Mouse (Mus musculus) myocyte (in vitro differentiated cells): ENCODE data around the gene Jmjd1c. TPM values are rescaled to one million over a fixed set of nuclear protein-coding genes. Genes with fewer than 3 reads are reported as not detected.
"Not testable (repeated sequence)": the region's sequence is repeated elsewhere in the genome, so short reads cannot be mapped to it uniquely, and the experiment has no call there.

Source experiments
- H3K27me3 ChIP-seq: one replicate; pipeline ENCODE4 v1.6.1; 2011; ENCODE audit not compliant: control insufficient read depth, insufficient read depth, insufficient read length
- H3K36me3 ChIP-seq: one replicate; pipeline ENCODE4 v1.6.1; 2011; ENCODE audit not compliant: control insufficient read depth, insufficient read depth
- H3K4me2 ChIP-seq: one replicate; pipeline ENCODE4 v1.6.1; 2011; ENCODE audit warnings: low read depth, control low read depth
- H3K4me3 ChIP-seq: one replicate; pipeline ENCODE4 v1.5.1; 2011; ENCODE audit warnings: mild to moderate bottlenecking, control low read depth, moderate library complexity
- H3K79me2 ChIP-seq: one replicate; pipeline ENCODE4 v1.6.1; 2011; ENCODE audit not compliant: control insufficient read depth, insufficient read depth
- H3ac ChIP-seq: one replicate; pipeline ENCODE4 v1.6.1; 2011; ENCODE audit not compliant: control insufficient read depth, insufficient read length
- CEBPB ChIP-seq: IDR thresholded peaks from 2 replicates; pipeline ENCODE4 v1.6.1; 2011; ENCODE audit warnings: mild to moderate bottlenecking, moderate library complexity; ENCODE audit not compliant: poor library complexity, insufficient read depth, severe bottlenecking
- E2F4 ChIP-seq: IDR thresholded peaks from one replicate; pipeline ENCODE4 v1.6.1; 2011; ENCODE audit warnings: mild to moderate bottlenecking, control low read depth, moderate library complexity; ENCODE audit not compliant: insufficient read depth
- MAX ChIP-seq: IDR thresholded peaks from one replicate; pipeline ENCODE4 v1.6.1; 2011; ENCODE audit warnings: low read depth, mild to moderate bottlenecking, control low read depth
- MYOD1 ChIP-seq, 3 experiments: IDR thresholded peaks; one replicate each; pipeline ENCODE4 v1.6.1; 2011; ENCODE audit warnings: control low read depth in 2 of 3, low read depth in 2 of 3, mild to moderate bottlenecking in 2 of 3, moderate library complexity in 1 of 3; ENCODE audit not compliant: insufficient read length in 2 of 3, control insufficient read depth in 1 of 3
- MYOG ChIP-seq, 3 experiments: IDR thresholded peaks; one replicate each; pipeline ENCODE4 v1.6.1; 2011; ENCODE audit warnings: control low read depth in 2 of 3, low read depth in 2 of 3, mild to moderate bottlenecking in 2 of 3; ENCODE audit not compliant: insufficient read length in 2 of 3, control insufficient read depth in 1 of 3, insufficient read depth in 1 of 3
- POLR2A ChIP-seq: IDR thresholded peaks from one replicate; pipeline ENCODE4 v1.6.1; 2011; ENCODE audit warnings: low read depth, mild to moderate bottlenecking, control low read depth, moderate library complexity; ENCODE audit not compliant: insufficient read length
- POLR2AphosphoS2 ChIP-seq: IDR thresholded peaks from one replicate; pipeline ENCODE4 v1.6.1; 2011; ENCODE audit warnings: low read depth, control low read depth; ENCODE audit not compliant: insufficient read length
- REST ChIP-seq: IDR thresholded peaks from one replicate; pipeline ENCODE4 v1.6.1; 2011; ENCODE audit warnings: mild to moderate bottlenecking, control low read depth, moderate library complexity; ENCODE audit not compliant: insufficient read depth, insufficient read length
- SRF ChIP-seq: IDR thresholded peaks from one replicate; pipeline ENCODE4 v1.6.1; 2011; ENCODE audit warnings: low read depth; ENCODE audit not compliant: control insufficient read depth, insufficient read length
- TCF12 ChIP-seq: IDR thresholded peaks from one replicate; pipeline ENCODE4 v1.6.1; 2011; ENCODE audit warnings: mild to moderate bottlenecking, control low read depth; ENCODE audit not compliant: poor library complexity, insufficient read depth, severe bottlenecking
- TCF3 ChIP-seq: IDR thresholded peaks from one replicate; pipeline ENCODE4 v1.6.1; 2011; ENCODE audit warnings: low read depth, control low read depth; ENCODE audit not compliant: insufficient read length
- USF1 ChIP-seq: IDR thresholded peaks from one replicate; pipeline ENCODE4 v1.6.1; 2011; ENCODE audit warnings: low read depth, mild to moderate bottlenecking, control low read depth, moderate library complexity
- polyA plus RNA-seq: library from polyadenylated mRNA; unstranded; fragments of >200 nt; fragmentation: generic; extraction: Trizol; gene quantifications from one replicate; pipeline ENCODE4 v1.2.1, GENCODE M21; 2012; ENCODE audit warnings: missing spikeins

Gene Jmjd1c
- polyA plus RNA-seq, 1 experiment: 5.6 TPM

GRCm38 (mm10) chr10:67109635-67110034 is 13.7 kb downstream of the Jmjd1c start:
- no peaks in the 10 kb centered on the region for H3K27me3 ChIP-seq
- H3K4me3 ChIP-seq: no peak overlapping the region
- H3K79me2 ChIP-seq: peaks cover 95% of the 10 kb centered on the region
- no peak overlapping the region for H3K4me2 ChIP-seq
- H3K36me3 ChIP-seq: peaks cover 5% of the 10 kb centered on the region
- no peak overlapping the region for H3ac ChIP-seq
- TF ChIP-seq TCF12 (no peak), POLR2A (no peak), POLR2AphosphoS2 (no peak), MAX (no peak), USF1 (no peak), MYOD1 (IDR thresholded peaks at IDR 0.05; ENCODE audit: control insufficient read depth in 1 of 3, insufficient read length in 2 of 3, low read depth in 2 of 3) (no peak), CEBPB (no peak), SRF (no peak), TCF3 (no peak), E2F4 (no peak)

GRCm38 (mm10) chr10:67111044-67111798 is 15.3 kb downstream of the Jmjd1c start:
- peaks cover 5% of the 10 kb centered on the region for H3K36me3 ChIP-seq
- H3K4me3 ChIP-seq: no peak overlapping the region
- H3K79me2 ChIP-seq: peaks cover 94% of the 10 kb centered on the region
- TF ChIP-seq MAX (no peak), REST (no peak), E2F4 (no peak), MYOD1 (IDR thresholded peaks at IDR 0.05; ENCODE audit: control insufficient read depth in 1 of 3, insufficient read length in 2 of 3, low read depth in 2 of 3) (no peak), CEBPB (no peak), TCF12 (no peak)
- no peak overlapping the region for H3K4me2 ChIP-seq
- H3ac ChIP-seq: no peak overlapping the region
- no peaks in the 10 kb centered on the region for H3K27me3 ChIP-seq

- Histone ChIP-seq H3K27me3 (no peaks in the 10 kb centered on the region), H3K79me2 (peaks cover 95% of the 10 kb centered on the region), H3K4me2 (no peak overlapping the region), H3K4me3 (no peak overlapping the region), H3K36me3 (peaks cover 5% of the 10 kb centered on the region), H3ac (no peak overlapping the region)
- TF ChIP-seq REST (no peak), TCF3 (no peak), POLR2AphosphoS2 (no peak), CEBPB (no peak)
Observed at GRCm38 (mm10) chr10:67111799-67112177, 15.9 kb downstream of the Jmjd1c start.

GRCm38 (mm10) chr10:67112967-67113366 is 17.0 kb downstream of the Jmjd1c start:
- H3K4me2 ChIP-seq, H3ac ChIP-seq: not testable (repeated sequence)

GRCm38 (mm10) chr10:67113833-67114232 is 17.9 kb downstream of the Jmjd1c start:
- H3K4me3 ChIP-seq: no peak overlapping the region
- peaks cover 96% of the 10 kb centered on the region for H3K79me2 ChIP-seq
- no peaks in the 10 kb centered on the region for H3K36me3 ChIP-seq
- H3K4me2 ChIP-seq: peak overlapping the region; percentile 13
- H3K27me3 ChIP-seq: no peaks in the 10 kb centered on the region
- no peak for TF ChIP-seq TCF3
- no peak for TF ChIP-seq POLR2AphosphoS2
- no peak for TF ChIP-seq MYOG (IDR thresholded peaks at IDR 0.05; ENCODE audit: control insufficient read depth in 1 of 3, insufficient read depth in 1 of 3, insufficient read length in 2 of 3, low read depth in 2 of 3)
- TF ChIP-seq E2F4: no peak
- no peak for TF ChIP-seq MAX
- TF ChIP-seq TCF12: no peak
- no peak for TF ChIP-seq USF1
- no peak for TF ChIP-seq CEBPB
- TF ChIP-seq REST: no peak
- no peak for TF ChIP-seq MYOD1 (IDR thresholded peaks at IDR 0.05; ENCODE audit: control insufficient read depth in 1 of 3, insufficient read length in 2 of 3, low read depth in 2 of 3)
- no peak for TF ChIP-seq POLR2A
- TF ChIP-seq SRF: no peak
- H3ac ChIP-seq: no peak overlapping the region

More at GRCm38 (mm10) chr10:67112967-67113366, 17.0 kb downstream of the Jmjd1c start:
- peaks cover 96% of the 10 kb centered on the region for H3K79me2 ChIP-seq
- H3K27me3 ChIP-seq, H3K36me3 ChIP-seq, H3K4me3 ChIP-seq: not testable (repeated sequence)

- Histone ChIP-seq H3K36me3 (no peaks in the 10 kb centered on the region), H3K4me2 (no peak overlapping the region), H3ac (no peak overlapping the region), H3K79me2 (peaks cover 97% of the 10 kb centered on the region), H3K4me3 (no peak overlapping the region), H3K27me3 (no peaks in the 10 kb centered on the region)
- TF ChIP-seq SRF: no peak
- no peak for TF ChIP-seq TCF12
- no peak for TF ChIP-seq MYOD1 (IDR thresholded peaks at IDR 0.05; ENCODE audit: control insufficient read depth in 1 of 3, insufficient read length in 2 of 3, low read depth in 2 of 3)
- no peak for TF ChIP-seq USF1
- TF ChIP-seq MYOG (IDR thresholded peaks at IDR 0.05; ENCODE audit: control insufficient read depth in 1 of 3, insufficient read depth in 1 of 3, insufficient read length in 2 of 3, low read depth in 2 of 3): no peak
- TF ChIP-seq POLR2AphosphoS2: no peak
- TF ChIP-seq E2F4: no peak
- no peak for TF ChIP-seq REST
- no peak for TF ChIP-seq POLR2A
- no peak for TF ChIP-seq TCF3
- no peak for TF ChIP-seq CEBPB
- no peak for TF ChIP-seq MAX
Observed at GRCm38 (mm10) chr10:67115115-67115514, 19.2 kb downstream of the Jmjd1c start.
